Comparison of ENCODE assay signal across 19 mouse cellular contexts in the genomic region with DNA sequence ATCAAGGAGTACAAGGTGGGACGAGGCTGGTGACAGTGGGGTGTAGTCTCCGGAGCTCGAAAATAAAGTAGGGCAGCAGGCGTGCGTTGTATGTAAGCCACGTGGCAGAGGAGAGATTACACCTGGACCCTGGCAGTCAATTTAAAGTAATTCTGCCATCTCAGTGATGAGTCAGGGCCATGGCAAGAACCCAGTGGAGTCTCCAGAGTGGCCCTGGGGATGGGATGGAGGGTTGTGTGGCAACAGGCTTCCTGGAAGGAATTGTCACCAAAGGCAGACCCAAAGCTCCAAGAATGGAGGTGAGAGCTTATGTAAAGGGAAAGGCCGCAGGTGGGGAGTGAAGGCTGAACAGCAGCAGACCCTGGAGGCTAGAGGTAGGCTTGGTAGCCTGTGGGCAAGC. TPM values are rescaled to one million over a fixed set of nuclear protein-coding genes. Genes with fewer than 3 reads are reported as not detected.
"Had no signal": no experiment of that assay in that cellular context is flagged by ENCODE, and none has a peak within 500 bp of the region (broad histone marks: within the 10 kb centered on the region; RNA-seq: fewer than 3 reads in every experiment).

No protein-coding gene starts in this region.

- DNase-seq: cerebellum, adult 9-11 months; cerebellum, postnatal 10 days; cerebellum, postnatal 14 days; cerebellum, postnatal 25 days; cerebellum, postnatal 36 days; embryo, embryonic 11 days; forebrain, postnatal 0 days; gastrocnemius, adult 2 months; gastrocnemius, postnatal 10 days; gastrocnemius, postnatal 14 days; gastrocnemius, postnatal 25 days; gastrocnemius, postnatal 36 days; heart, adult 18-20 months; heart, adult 2 months had no signal

RNA-seq across cellular contexts. Expression of a gene that starts 39.4 kb away (rescaled TPM):
- total RNA-seq: gastrocnemius, adult 18-20 months; gastrocnemius, adult 2 months; gastrocnemius, adult 8-10 months; gastrocnemius, postnatal 10 days; gastrocnemius, postnatal 14 days; gastrocnemius, postnatal 25 days; gastrocnemius, postnatal 36 days; heart, adult 18-20 months; heart, adult 2 months; heart, adult 8-10 months had no signal
- polyA plus RNA-seq: cortical plate, adult 2 months; frontal cortex, adult 2 months; heart, adult 2 months had no signal
